Mouse (Mus musculus): Measurements from ENCODE around the gene Gdpgp1. TPM values are rescaled to one million over a fixed set of nuclear protein-coding genes. Genes with fewer than 3 reads are reported as not detected.

The Gdpgp1 gene
- polyA plus RNA-seq, 1 experiment from 2014 or later = 4.0 TPM

GRCm38 (mm10) chr7:80285725-80286124, 53.1 kb downstream of the Gdpgp1 start:
- Histone ChIP-seq H3K9me3 (no peaks in the 10 kb centered on the region), H3K4me1 (no peaks in the 10 kb centered on the region), H3K27me3 (no peaks in the 10 kb centered on the region), H3K4me2 (replicated peaks) (no peak overlapping the region), H3K27ac (no peak overlapping the region), H3K4me3 (no peak overlapping the region), H3K36me3 (peaks cover 67% of the 10 kb centered on the region), H3K9ac (no peak overlapping the region)
- WGBS = 93% methylated on average over 6 of the region's 6 CpGs
- no peak for ATAC-seq (ENCODE audit: insufficient number of reproducible peaks, insufficient read depth, low FRiP score, low TSS enrichment)

GRCm38 (mm10) chr7:80287736-80288135, 55.1 kb downstream of the Gdpgp1 start:
- no peaks in the 10 kb centered on the region for H3K9me3 ChIP-seq
- H3K4me3 ChIP-seq = no peak overlapping the region
- no peaks in the 10 kb centered on the region for H3K27me3 ChIP-seq
- no peaks in the 10 kb centered on the region for H3K4me1 ChIP-seq
- H3K9ac ChIP-seq = no peak overlapping the region
- 68% methylated on average over 10 of the region's 10 CpGs for WGBS
- no peak overlapping the region for H3K4me2 ChIP-seq (replicated peaks)
- H3K27ac ChIP-seq = no peak overlapping the region
- peaks cover 67% of the 10 kb centered on the region for H3K36me3 ChIP-seq
- 0 out of 2 replicates have a peak, but pooled peaks have one; percentile 22 for ATAC-seq (ENCODE audit: insufficient number of reproducible peaks, insufficient read depth, low FRiP score, low TSS enrichment)

Other genes with a start within 250 kb of the Gdpgp1 start
- gene Zfp710, start 208.1 kb upstream of the Gdpgp1 start, polyA plus RNA-seq (2016; fragmentation: Nextera tagmentation; extraction: Ambion mirVana) = 21.6 and 22.2 TPM in 2 replicates
- 495 and 498 TPM in 2 replicates for gene Idh2, start 117.5 kb upstream of the Gdpgp1 start, polyA plus RNA-seq (2016; fragmentation: Nextera tagmentation; extraction: Ambion mirVana)
- gene Sema4b, start 46.0 kb upstream of the Gdpgp1 start, polyA plus RNA-seq (2016; fragmentation: Nextera tagmentation; extraction: Ambion mirVana) = 14.6 and 14.9 TPM in 2 replicates
- gene Cib1, start 52 bp upstream of the Gdpgp1 start, polyA plus RNA-seq (2016; fragmentation: Nextera tagmentation; extraction: Ambion mirVana) = 54.2 and 56.0 TPM in 2 replicates
- gene Ttll13, start 13.5 kb downstream of the Gdpgp1 start, polyA plus RNA-seq (2016; fragmentation: Nextera tagmentation; extraction: Ambion mirVana) = 0.59 and 1.2 TPM in 2 replicates
- gene Ngrn, start 28.4 kb downstream of the Gdpgp1 start, polyA plus RNA-seq (2016; fragmentation: Nextera tagmentation; extraction: Ambion mirVana) = 56.2 and 59.6 TPM in 2 replicates
- 14.5 and 14.9 TPM in 2 replicates for gene Vps33b, start 36.8 kb downstream of the Gdpgp1 start, polyA plus RNA-seq (2016; fragmentation: Nextera tagmentation; extraction: Ambion mirVana)
- gene Prc1, start 61.6 kb downstream of the Gdpgp1 start, polyA plus RNA-seq (2016; fragmentation: Nextera tagmentation; extraction: Ambion mirVana) = 133 and 136 TPM in 2 replicates
- gene Rccd1, start 91.6 kb downstream of the Gdpgp1 start, polyA plus RNA-seq (2016; fragmentation: Nextera tagmentation; extraction: Ambion mirVana) = 14.3 and 15.9 TPM in 2 replicates
- 60.3 and 61.0 TPM in 2 replicates for gene Unc45a, start 108.1 kb downstream of the Gdpgp1 start, polyA plus RNA-seq (2016; fragmentation: Nextera tagmentation; extraction: Ambion mirVana)
- gene Hddc3, start 110.2 kb downstream of the Gdpgp1 start, polyA plus RNA-seq (2016; fragmentation: Nextera tagmentation; extraction: Ambion mirVana) = 23.2 and 27.4 TPM in 2 replicates
- 31.0 and 31.6 TPM in 2 replicates for gene Man2a2, start 138.5 kb downstream of the Gdpgp1 start, polyA plus RNA-seq (2016; fragmentation: Nextera tagmentation; extraction: Ambion mirVana)
- 11.0 and 12.2 TPM in 2 replicates for gene Fes, start 155.1 kb downstream of the Gdpgp1 start, polyA plus RNA-seq (2016; fragmentation: Nextera tagmentation; extraction: Ambion mirVana)
- 9.7 and 10.7 TPM in 2 replicates for gene Furin, start 172.6 kb downstream of the Gdpgp1 start, polyA plus RNA-seq (2016; fragmentation: Nextera tagmentation; extraction: Ambion mirVana)